Mouse (Mus musculus): ENCODE results near the gene Siah3. TPM values are rescaled to one million over a fixed set of nuclear protein-coding genes. Genes with fewer than 3 reads are reported as not detected.

Gene Siah3
- polyA plus RNA-seq, 1 experiment from 2014 or later, result not detected

GRCm38 (mm10) chr14:75519668-75520067 is 63.9 kb downstream of the Siah3 start:
- no peak for DNase-seq (ENCODE audit: low spot score)

- DNase-seq (ENCODE audit: low spot score), result no peak
Measured at GRCm38 (mm10) chr14:75524648-75525047, 68.9 kb downstream of the Siah3 start.

GRCm38 (mm10) chr14:75525376-75526145 is 69.8 kb downstream of the Siah3 start:
- DNase-seq (ENCODE audit: low spot score), result peak; percentile 9

GRCm38 (mm10) chr14:75527464-75528190 is 71.8 kb downstream of the Siah3 start:
- DNase-seq (ENCODE audit: low spot score), result no peak

GRCm38 (mm10) chr14:75530815-75531353 is 75.1 kb downstream of the Siah3 start:
- no peak for DNase-seq (ENCODE audit: low spot score)

GRCm38 (mm10) chr14:75539205-75539604 is 83.4 kb downstream of the Siah3 start:
- no peak for DNase-seq (ENCODE audit: low spot score)

- no peak for DNase-seq (ENCODE audit: low spot score)
Measured at GRCm38 (mm10) chr14:75540216-75540995, 84.6 kb downstream of the Siah3 start.

- no peak for DNase-seq (ENCODE audit: low spot score)
Measured at GRCm38 (mm10) chr14:75540996-75541350, 85.2 kb downstream of the Siah3 start.

- no peak for DNase-seq (ENCODE audit: low spot score)
Measured at GRCm38 (mm10) chr14:75541731-75542130, 85.9 kb downstream of the Siah3 start.

- DNase-seq (ENCODE audit: low spot score), result no peak
Measured at GRCm38 (mm10) chr14:75561577-75562331, 106.0 kb downstream of the Siah3 start.

GRCm38 (mm10) chr14:75565534-75566140 is 109.9 kb downstream of the Siah3 start:
- DNase-seq (ENCODE audit: low spot score), result no peak

GRCm38 (mm10) chr14:75566303-75566702 is 110.5 kb downstream of the Siah3 start:
- no peak for DNase-seq (ENCODE audit: low spot score)

- no peak for DNase-seq (ENCODE audit: low spot score)
Measured at GRCm38 (mm10) chr14:75579010-75579409, 123.2 kb downstream of the Siah3 start.

Other genes with a start within 250 kb of the Siah3 start
- 0.34 TPM in 1 of 2 replicates, not detected in the other for gene Cpb2, start 213.7 kb upstream of the Siah3 start, polyA plus RNA-seq (2015; fragmentation: Nextera tagmentation; extraction: Ambion mirVana)
- 23.9 and 31.3 TPM in 2 replicates for gene Zc3h13, start 171.6 kb upstream of the Siah3 start, polyA plus RNA-seq (2015; fragmentation: Nextera tagmentation; extraction: Ambion mirVana)
- gene Spert, start 137.1 kb downstream of the Siah3 start, polyA plus RNA-seq (2015; fragmentation: Nextera tagmentation; extraction: Ambion mirVana), result not detected in 2 replicates
- gene Erich6b, start 186.3 kb downstream of the Siah3 start, polyA plus RNA-seq (2015; fragmentation: Nextera tagmentation; extraction: Ambion mirVana), result not detected in 2 replicates

Data from thymus, postnatal 0 days (tissue).